17 mouse cellular contexts compared by ENCODE assay signal in the genomic region with DNA sequence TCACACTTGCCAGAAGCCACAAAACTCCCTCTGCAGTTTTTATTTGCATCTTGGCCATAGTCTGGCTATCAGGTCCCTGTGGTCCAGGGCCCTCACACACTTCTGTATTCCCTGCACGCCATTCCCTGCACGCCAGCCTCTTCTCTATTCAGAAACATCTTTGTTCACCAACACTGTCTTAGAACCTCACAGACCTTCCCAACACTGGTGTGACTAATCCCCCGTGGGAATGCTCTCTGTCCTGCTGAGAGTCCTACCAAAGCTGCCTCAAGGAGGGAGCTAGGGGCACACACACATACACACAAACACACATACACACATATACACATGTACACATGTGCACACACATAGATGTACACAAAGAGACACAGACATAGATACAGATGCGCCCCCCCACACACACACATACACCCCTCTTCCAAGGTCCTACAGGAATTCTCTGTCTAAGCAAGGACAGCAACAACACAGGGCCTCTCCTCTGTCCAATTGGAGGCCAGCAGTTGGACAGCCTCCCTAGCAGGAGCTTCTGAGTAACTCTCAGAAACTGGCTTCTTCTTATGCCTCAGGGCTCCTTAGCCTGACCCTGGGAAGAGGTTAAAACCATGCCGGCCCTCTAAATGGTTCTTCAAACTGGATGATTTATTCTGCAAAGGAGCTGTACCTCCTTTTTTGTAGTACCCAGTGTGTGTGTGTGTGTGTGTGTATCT.
DNase-seq lines count a peak whose midpoint lies in the region; ATAC-seq and TF ChIP-seq lines count a peak whose summit lies in the region.
"Had no signal": no experiment of that assay in that cellular context is flagged by ENCODE, and none has a peak within 500 bp of the region (broad histone marks: within the 10 kb centered on the region; RNA-seq: fewer than 3 reads in every experiment).

No protein-coding gene starts in this region.

- H3K36me3 ChIP-seq in forebrain, embryonic 13.5 days (ENCODE audit: poor library complexity, severe bottlenecking): no peaks in the 10 kb centered on the region
- H3K36me3 ChIP-seq in forebrain, embryonic 15.5 days: no peaks in the 10 kb centered on the region
- H3K36me3 ChIP-seq in liver, postnatal 0 days (replicated peaks; ENCODE audit: insufficient read depth, low read length): no peaks in the 10 kb centered on the region
- H3K36me3 ChIP-seq in liver, embryonic 12.5 days: no peaks in the 10 kb centered on the region
- no peaks in the 10 kb centered on the region for H3K36me3 ChIP-seq in midbrain, embryonic 14.5 days (ENCODE audit: control insufficient read depth, insufficient read depth, low read length)
- H3K36me3 ChIP-seq: embryonic facial prominence, embryonic 10.5 days; heart, embryonic 13.5 days; hindbrain, embryonic 13.5 days had no signal

- H3K27me3 ChIP-seq in forebrain, embryonic 13.5 days: no peaks in the 10 kb centered on the region
- H3K27me3 ChIP-seq in forebrain, embryonic 15.5 days: no peaks in the 10 kb centered on the region
- H3K27me3 ChIP-seq in liver, postnatal 0 days (ENCODE audit: insufficient read depth, low read length): no peaks in the 10 kb centered on the region
- H3K27me3 ChIP-seq in liver, embryonic 12.5 days (replicated peaks): no peaks in the 10 kb centered on the region
- no peaks in the 10 kb centered on the region for H3K27me3 ChIP-seq in midbrain, embryonic 14.5 days (ENCODE audit: control insufficient read depth, insufficient read depth, low read length)
- H3K27me3 ChIP-seq: heart, embryonic 13.5 days; hindbrain, embryonic 13.5 days had no signal

- intact Hi-C loops in heart, postnatal 36 days (cut with DNase I): no loop called here

- no peak for TF ChIP-seq CTCF in liver, postnatal 0 days (IDR thresholded peaks at IDR 0.05; ENCODE audit: low read depth)

- no peaks in the 10 kb centered on the region for H3K9me3 ChIP-seq in forebrain, embryonic 13.5 days (replicated peaks)
- no peaks in the 10 kb centered on the region for H3K9me3 ChIP-seq in forebrain, embryonic 15.5 days
- no peaks in the 10 kb centered on the region for H3K9me3 ChIP-seq in liver, postnatal 0 days (ENCODE audit: low read length)
- peaks cover 12% of the 10 kb centered on the region for H3K9me3 ChIP-seq in liver, embryonic 12.5 days (replicated peaks)
- no peaks in the 10 kb centered on the region for H3K9me3 ChIP-seq in midbrain, embryonic 14.5 days (ENCODE audit: control insufficient read depth, low read length)
- H3K9me3 ChIP-seq: embryonic facial prominence, embryonic 10.5 days; hindbrain, embryonic 13.5 days had no signal

- no peak for ATAC-seq in forebrain, embryonic 13.5 days
- ATAC-seq in forebrain, embryonic 15.5 days (replicated peaks): no peak
- 0 out of 2 replicates have a peak, but pooled peaks have one; percentile 19 for ATAC-seq in liver, postnatal 0 days
- no peak for ATAC-seq in liver, embryonic 12.5 days
- ATAC-seq in midbrain, embryonic 14.5 days (ENCODE audit: low FRiP score, low TSS enrichment): peak; percentile 43; the same call in 1 of the 2 replicates

- DNase-seq in liver, postnatal 0 days: no peak
- peak; percentile 41 for DNase-seq in 3T3-L1 (ENCODE audit: low read depth, low spot score)
- peak; percentile 45 for DNase-seq in midbrain, embryonic 14.5 days
- no peak for DNase-seq in heart, postnatal 36 days
- DNase-seq: adrenal gland, adult 8-10 months; adrenal gland, postnatal 36 days; cerebellum, adult 2 months; cerebellum, postnatal 10 days; gastrocnemius, postnatal 36 days; heart, adult 11 months; heart, postnatal 4 days had no signal

- TF ChIP-seq EP300 in liver, postnatal 0 days (IDR thresholded peaks at IDR 0.05; ENCODE audit: low read depth): no peak

- no peak overlapping the region for H3K4me2 ChIP-seq in forebrain, embryonic 13.5 days
- no peak overlapping the region for H3K4me2 ChIP-seq in forebrain, embryonic 15.5 days (replicated peaks)
- no peak overlapping the region for H3K4me2 ChIP-seq in liver, postnatal 0 days (ENCODE audit: low read depth, low read length)
- no peak overlapping the region for H3K4me2 ChIP-seq in liver, embryonic 12.5 days
- H3K4me2 ChIP-seq in midbrain, embryonic 14.5 days (ENCODE audit: low read length): no peak overlapping the region
- H3K4me2 ChIP-seq: heart, embryonic 13.5 days; hindbrain, embryonic 13.5 days had no signal

- no peak overlapping the region for H3K9ac ChIP-seq in forebrain, embryonic 13.5 days
- no peak overlapping the region for H3K9ac ChIP-seq in forebrain, embryonic 15.5 days (replicated peaks)
- no peak overlapping the region for H3K9ac ChIP-seq in liver, postnatal 0 days (replicated peaks)
- H3K9ac ChIP-seq in liver, embryonic 12.5 days: no peak overlapping the region
- no peak overlapping the region for H3K9ac ChIP-seq in midbrain, embryonic 14.5 days (replicated peaks; ENCODE audit: low read length)
- H3K9ac ChIP-seq: heart, embryonic 13.5 days; hindbrain, embryonic 13.5 days had no signal

- no peak overlapping the region for H3K4me3 ChIP-seq in forebrain, embryonic 13.5 days
- no peak overlapping the region for H3K4me3 ChIP-seq in forebrain, embryonic 15.5 days
- no peak overlapping the region for H3K4me3 ChIP-seq in liver, postnatal 0 days (ENCODE audit: low read depth, low read length)
- no peak overlapping the region for H3K4me3 ChIP-seq in liver, embryonic 12.5 days
- H3K4me3 ChIP-seq in midbrain, embryonic 14.5 days (replicated peaks; ENCODE audit: low read depth, low read length): no peak overlapping the region
- H3K4me3 ChIP-seq: embryonic facial prominence, embryonic 10.5 days; heart, embryonic 13.5 days; hindbrain, embryonic 13.5 days had no signal

- H3K4me1 ChIP-seq in forebrain, embryonic 13.5 days: peaks cover 33% of the 10 kb centered on the region
- H3K4me1 ChIP-seq in forebrain, embryonic 15.5 days: peaks cover 24% of the 10 kb centered on the region
- H3K4me1 ChIP-seq in liver, postnatal 0 days (ENCODE audit: insufficient read depth): no peaks in the 10 kb centered on the region
- no peaks in the 10 kb centered on the region for H3K4me1 ChIP-seq in liver, embryonic 12.5 days
- H3K4me1 ChIP-seq in midbrain, embryonic 14.5 days (ENCODE audit: control insufficient read depth, insufficient read depth, low read length): peaks cover 5% of the 10 kb centered on the region; the same call in 1 of the 2 replicates
- H3K4me1 ChIP-seq: embryonic facial prominence, embryonic 10.5 days; heart, embryonic 13.5 days had no signal

- WGBS in forebrain, embryonic 13.5 days: 56% methylated on average over 5 of the region's 5 CpGs
- 67% methylated on average over 5 of the region's 5 CpGs for WGBS in forebrain, embryonic 15.5 days
- 69% methylated on average over 5 of the region's 5 CpGs for WGBS in liver, postnatal 0 days (ENCODE audit: insufficient replicate concordance)
- WGBS in liver, embryonic 12.5 days (ENCODE audit: insufficient replicate concordance): 61% methylated on average over 5 of the region's 5 CpGs
- WGBS in midbrain, embryonic 14.5 days: 43% methylated on average over 5 of the region's 5 CpGs

- 0 out of 2 replicates have a peak overlapping the region, but pooled peaks have one; percentile 83 for H3K27ac ChIP-seq in forebrain, embryonic 13.5 days
- H3K27ac ChIP-seq in forebrain, embryonic 15.5 days (replicated peaks): no peak overlapping the region
- no peak overlapping the region for H3K27ac ChIP-seq in liver, postnatal 0 days (ENCODE audit: low read depth)
- H3K27ac ChIP-seq in liver, embryonic 12.5 days: no peak overlapping the region
- H3K27ac ChIP-seq in midbrain, embryonic 14.5 days (replicated peaks; ENCODE audit: low read depth, low read length): peak overlapping the region; percentile 6; the same call in 1 of the 2 replicates
- H3K27ac ChIP-seq: embryonic facial prominence, embryonic 10.5 days; heart, embryonic 13.5 days; hindbrain, embryonic 13.5 days had no signal

Comparison
In these comparisons a context has a peak if more than half of its experiments do, and no peak if none do; other contexts are left out.
1. ATAC-seq: peak in liver, postnatal 0 days (single experiment) and midbrain, embryonic 14.5 days (single experiment); none in forebrain, embryonic 13.5 days (single experiment), forebrain, embryonic 15.5 days (single experiment) and liver, embryonic 12.5 days (single experiment).
2. H3K27ac ChIP-seq: peak in forebrain, embryonic 13.5 days (single experiment) and midbrain, embryonic 14.5 days (single experiment); none in forebrain, embryonic 15.5 days (single experiment), liver, postnatal 0 days (single experiment) and liver, embryonic 12.5 days (single experiment).
3. DNase-seq: peak in 3T3-L1 (single experiment) and midbrain, embryonic 14.5 days (single experiment); none in liver, postnatal 0 days (single experiment) and heart, postnatal 36 days (0 of 2).